Mouse (Mus musculus): ENCODE results near the gene Fam189b. TPM values are rescaled to one million over a fixed set of nuclear protein-coding genes. Genes with fewer than 3 reads are reported as not detected.
"Not testable (repeated sequence)": the region's sequence is repeated elsewhere in the genome, so short reads cannot be mapped to it uniquely, and the experiment has no call there.

Gene Fam189b
- total RNA-seq, 2 experiments from 2014 or later = 13.4 to 16.4 TPM

DNA sequence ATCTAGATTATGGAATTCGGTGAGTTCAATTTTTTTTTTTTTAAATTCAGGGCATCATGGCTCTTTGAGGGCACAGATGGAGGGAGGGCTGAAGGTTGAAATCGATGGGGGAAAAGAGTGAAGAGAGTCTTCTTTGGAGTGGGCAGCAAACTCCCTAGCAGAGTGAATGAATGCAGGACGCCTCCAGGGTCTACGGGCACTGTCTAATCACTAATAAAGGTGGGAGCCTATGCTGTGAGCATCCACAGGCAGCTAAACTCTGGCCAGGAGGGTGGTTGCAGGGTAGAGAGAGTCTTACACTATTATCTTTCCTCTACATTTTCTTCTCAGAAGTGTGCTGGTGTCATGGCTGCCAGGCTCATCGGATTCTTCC, 20.2 kb downstream of the Fam189b start:
- no peak for DNase-seq

DNA sequence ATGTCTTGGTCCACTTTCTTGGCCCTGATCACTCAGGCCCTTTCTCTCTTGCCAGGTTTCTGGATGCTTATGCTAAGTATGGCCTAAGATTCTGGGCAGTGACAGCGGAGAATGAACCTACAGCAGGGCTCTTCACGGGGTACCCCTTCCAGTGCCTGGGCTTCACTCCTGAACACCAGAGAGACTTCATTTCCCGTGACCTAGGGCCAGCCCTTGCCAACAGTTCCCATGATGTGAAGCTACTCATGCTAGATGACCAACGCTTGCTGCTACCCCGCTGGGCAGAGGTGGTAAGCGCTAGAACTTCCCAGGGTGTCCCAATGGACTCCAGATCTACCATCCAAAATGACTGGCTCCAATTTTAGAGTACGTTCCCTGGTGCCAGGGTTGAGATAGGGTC, 23.1 kb downstream of the Fam189b start:
- DNase-seq = no peak

DNA sequence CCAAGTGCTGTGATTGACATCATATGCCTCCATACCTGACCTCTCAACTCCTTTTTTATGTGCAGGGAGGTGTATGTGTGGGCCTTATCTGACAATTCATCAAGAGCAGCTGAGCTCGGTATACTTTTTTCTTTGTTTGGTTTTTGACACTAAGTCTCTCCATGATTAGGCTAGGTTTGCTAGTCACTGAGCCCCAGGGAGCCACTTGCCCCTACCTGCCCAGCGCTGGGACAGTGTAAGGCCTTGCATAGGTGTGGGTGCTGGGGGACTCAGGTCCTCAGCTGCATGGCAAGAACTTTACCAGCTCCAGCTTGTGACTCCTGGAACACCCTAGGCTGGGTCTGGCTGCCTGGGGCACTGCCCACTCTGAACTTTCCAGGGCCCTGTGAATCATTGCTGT, 23.8 kb downstream of the Fam189b start:
- no peak for DNase-seq

DNA sequence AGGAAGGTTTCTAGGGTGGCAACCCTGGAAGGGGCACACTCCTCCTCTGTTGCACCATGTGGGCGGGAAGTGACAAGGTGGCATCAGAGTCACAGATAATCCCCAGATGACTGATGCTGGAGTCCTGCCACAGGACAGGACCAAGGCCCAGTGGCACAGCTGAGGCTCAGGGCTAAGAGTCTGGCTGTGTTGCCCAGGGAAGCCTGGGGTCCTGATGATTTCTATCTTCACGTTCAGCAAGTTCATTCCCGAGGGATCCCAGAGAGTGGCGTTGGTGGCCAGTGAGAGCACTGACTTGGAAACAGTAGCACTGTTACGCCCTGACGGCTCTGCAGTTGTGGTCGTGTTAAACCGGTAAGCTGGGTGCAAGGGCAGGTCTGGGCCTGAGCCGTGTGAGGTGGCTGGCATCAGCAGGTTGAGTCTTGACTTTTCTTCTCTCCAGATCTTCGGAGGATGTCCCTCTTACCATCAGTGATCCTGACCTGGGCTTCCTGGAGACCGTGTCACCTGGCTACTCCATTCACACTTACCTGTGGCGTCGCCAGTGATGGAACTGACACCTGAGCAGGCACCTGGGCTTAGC, 25.2 kb downstream of the Fam189b start:
- DNase-seq = no peak

DNA sequence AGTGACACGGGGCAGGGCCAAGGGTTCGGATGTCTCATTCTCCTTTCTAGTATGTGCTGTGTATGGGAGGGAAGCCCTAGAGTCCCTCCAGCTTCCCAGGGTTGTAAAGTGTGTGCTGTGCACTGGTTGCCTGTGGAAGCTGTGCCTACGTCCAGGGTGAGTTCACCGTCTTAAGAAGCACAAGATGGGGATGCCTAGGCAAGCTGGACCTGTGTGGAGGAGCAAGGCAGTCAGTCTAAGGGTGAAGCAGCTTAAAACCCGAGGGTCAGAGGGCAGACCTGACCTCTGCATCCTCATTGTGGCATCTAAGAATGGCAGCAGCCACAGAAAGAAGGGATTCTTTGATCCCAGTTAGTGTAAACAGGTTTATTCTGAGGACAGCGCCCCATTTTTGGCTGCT, 25.8 kb downstream of the Fam189b start:
- no peak for DNase-seq

DNA sequence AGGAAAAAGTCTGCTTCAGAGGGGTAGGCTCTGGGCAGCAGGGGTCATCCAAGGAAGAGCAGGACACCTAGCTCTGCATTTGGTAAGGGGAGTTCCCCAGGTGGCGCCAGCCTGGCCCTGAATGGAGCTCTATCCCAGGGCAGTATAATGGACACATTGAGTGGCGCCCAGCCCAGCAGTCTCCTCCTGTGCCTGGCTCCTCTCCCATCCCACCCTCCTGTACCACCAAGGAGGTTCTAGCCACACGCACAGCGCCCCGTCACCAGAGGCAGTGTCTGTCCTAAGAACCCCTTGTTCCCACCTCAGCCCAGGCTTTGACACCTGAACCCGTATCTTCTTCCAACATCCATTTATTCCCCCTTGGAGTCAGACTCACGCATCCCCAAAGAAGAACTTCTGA, 26.8 kb downstream of the Fam189b start:
- no peak for DNase-seq

DNA sequence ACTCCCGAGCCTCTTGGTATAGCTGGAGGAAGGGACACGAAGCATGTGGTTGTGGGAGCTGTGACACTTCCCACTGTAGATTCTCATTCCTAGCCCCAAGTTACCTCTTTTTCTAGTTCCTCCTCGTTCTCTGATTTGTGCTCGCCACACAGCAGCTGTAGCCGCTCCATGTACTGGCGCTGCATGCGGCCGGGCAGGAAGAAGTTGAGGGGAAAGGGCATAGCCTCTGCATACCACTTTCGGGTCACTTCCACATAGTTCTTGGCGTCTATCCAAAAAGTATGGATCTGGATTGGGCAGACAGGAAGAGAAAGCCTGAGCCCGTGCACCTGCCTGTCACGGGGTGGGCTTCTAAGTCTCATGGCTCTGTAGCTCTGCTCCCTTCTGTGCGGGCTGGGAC, 27.2 kb downstream of the Fam189b start:
- DNase-seq = no peak

DNA sequence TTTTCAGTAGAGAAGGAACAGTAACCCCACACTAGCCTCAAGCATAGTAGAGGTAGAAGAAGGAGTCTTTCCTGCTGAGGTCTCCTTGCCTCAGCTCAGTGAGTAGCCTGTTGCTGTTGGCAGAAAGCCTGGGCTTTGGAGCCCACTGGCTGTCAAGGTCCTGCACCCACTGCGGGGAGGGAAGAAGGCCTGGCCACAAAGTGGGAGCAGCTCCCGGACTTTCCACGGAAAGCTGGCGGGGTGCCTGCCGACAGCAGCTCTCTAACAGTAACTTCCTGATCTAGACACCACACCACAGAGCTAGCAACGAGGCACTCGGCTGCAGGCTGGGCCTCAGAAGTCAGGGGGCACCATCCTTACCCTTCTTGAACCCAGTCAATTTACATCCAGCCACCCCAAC, 27.8 kb downstream of the Fam189b start:
- no peak for DNase-seq

DNA sequence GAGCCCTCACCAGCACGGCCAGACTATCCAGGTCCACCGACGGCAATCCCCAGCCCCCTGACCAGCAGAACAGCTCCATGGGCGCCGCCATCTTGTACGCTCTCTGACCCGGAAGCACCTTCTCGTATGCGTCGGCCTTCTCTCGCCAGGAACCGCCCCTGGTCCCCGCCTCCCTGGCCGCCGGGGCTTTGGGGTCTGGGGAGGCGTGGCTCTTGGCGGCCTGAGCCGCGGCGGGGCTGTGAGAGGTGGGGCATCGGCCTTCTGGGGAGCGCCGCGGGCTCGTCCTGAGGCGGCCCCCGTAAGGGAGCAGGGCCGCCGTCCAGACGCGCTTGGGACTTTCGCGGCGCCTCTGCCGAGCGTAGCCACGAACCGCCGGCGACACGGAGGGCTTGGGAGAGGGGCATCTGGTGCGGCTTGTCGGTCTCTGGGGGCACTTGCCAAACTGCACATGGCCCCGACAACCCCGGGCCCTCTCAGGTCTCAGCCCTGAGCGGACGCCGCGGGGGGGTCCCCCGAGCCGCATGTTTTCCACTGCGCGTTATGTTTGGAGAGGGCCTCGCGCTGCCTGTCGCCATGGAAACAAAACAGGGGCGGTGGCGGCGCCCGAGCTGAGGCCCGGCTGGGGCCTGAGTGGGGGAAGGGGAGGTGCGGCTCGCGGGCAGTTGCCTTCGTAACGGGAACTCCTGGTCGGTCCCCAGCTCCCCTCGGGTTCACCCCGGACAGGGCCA, 31.0 kb downstream of the Fam189b start:
- DNase-seq = peak; percentile 93

DNA sequence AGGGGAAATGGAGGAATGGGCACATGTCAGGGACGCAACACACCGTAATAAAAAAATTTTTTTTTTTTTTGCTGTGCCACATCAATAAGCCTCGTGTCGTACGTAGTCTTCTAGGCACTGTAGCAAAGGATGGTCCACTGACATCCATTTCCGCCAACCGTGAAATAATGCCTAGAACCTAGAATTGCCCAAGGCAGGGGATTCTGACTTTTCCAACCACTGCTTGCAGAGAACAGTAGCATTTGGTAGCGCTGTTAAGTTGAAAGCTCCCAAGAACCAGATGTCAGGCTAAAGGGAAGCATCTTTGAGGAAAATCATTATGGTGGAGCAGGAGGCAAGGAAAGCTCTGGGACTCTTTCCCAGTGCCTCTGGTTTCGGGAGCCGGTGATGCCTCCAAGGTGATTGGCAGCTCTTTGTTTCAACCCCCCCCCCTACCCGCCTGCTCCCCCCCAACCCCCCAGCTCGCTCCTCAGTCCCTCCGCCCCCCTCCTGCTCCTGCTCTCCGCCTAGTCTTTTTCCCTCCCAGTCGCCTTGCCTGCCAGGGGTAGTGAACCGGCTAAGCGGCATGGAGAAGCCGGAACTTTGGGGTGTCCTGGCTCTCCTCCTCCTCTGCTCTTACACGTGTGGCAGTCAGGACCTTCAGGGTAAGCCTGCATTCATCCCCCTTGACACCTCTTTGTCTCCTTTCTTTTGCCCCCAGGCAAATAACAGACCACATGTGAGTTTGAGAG, 31.9 kb downstream of the Fam189b start, which contains the start of gene Thbs3:
TSS of gene Thbs3 (plus strand) at position 500 of the 731 bp plus-strand sequence.
- no peak for DNase-seq

DNA sequence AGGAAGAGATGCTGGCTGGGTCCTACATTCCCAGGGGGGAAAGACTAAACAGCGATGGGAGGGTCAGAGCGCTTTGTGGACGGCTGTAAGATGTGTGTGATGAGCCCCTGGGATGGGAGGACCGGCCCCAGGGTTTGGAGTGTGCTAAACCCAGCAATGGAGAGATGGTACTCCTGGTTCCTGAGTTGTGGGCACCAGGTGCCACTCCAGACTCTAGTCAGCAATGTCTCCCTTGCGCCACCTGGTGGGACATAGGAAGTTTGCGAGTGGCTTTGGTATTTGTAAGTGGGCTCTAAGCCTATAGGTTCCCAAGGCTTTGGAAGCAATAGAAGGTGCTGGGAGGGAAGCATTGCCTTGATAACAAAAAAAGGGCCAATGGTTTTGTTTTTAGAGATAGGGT, 32.9 kb downstream of the Fam189b start:
- DNase-seq = peak; percentile 69

DNA sequence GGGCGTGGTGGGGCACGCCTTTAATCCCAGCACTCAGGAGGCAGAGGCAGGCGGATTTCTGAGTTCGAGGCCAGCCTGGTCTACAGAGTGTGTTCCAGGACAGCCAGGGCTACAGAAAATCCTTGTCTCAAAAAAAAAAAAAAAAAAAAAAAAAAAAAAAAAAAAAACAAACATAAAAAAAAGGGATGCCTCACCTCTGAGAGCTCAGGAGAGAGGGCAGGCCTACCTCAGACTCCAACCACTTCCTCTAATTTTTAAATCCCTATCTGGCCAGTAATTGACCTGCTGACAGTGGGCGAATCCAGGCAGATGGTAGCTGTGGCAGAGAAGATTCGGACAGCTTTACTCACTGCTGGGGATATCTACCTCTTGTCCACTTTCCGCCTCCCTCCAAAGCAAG, 33.5 kb downstream of the Fam189b start:
- not testable (repeated sequence) for DNase-seq

DNA sequence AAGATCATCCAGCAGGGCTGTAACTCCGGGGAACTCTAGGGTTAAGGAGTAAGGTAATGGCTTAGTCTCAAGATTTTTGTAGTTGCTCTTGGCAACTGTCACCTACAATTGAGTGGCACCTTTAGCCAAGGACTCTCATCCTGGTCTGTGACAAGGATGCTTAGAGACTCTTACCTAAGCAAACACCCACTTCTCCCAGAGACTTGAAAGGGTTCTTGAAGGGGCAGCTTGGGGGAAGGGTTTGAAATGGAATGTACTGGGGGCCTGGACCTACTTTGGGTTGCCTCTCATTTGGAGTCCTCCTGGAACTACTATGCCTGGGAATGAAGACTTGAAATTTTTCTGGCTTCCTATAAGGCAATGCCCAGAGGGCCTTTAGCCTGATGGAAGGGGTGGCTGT, 35.3 kb downstream of the Fam189b start:
- no peak for DNase-seq

DNA sequence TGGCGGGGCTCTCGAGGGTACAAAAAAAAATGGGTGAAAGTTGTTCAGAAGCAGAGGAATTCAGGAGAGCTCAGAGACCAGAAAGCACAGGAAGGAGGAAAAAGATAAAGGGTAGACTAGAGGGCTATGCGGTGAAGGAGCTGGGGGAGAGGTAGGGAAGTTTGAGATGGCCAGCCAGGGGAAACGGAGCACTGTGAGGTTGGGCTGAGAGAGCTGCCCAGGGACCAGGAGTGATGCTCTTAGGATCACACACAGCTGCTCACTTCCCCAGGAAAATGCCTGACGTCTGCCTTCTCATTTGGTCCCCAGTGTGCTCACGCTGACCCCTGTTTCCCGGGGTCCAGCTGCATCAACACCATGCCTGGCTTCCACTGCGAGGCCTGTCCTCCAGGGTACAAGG, 36.6 kb downstream of the Fam189b start:
- DNase-seq = no peak

DNA sequence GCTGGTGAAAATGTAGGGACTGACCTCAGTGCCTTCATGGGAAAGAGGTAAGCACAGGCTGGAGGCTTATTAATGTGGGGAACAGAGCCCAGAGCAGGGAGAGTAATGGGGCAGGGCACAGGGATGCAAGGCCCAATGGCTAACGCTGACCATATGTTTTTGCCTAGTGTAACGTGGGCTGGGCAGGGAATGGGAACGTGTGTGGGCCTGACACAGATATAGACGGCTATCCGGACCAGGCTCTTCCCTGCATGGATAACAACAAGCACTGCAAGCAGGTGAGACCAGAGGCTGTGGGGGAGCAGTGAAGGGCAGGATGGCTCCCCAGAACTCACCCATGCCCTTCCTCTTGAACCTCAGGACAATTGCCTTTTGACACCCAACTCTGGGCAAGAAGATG, 38.2 kb downstream of the Fam189b start:
- DNase-seq = no peak

DNA sequence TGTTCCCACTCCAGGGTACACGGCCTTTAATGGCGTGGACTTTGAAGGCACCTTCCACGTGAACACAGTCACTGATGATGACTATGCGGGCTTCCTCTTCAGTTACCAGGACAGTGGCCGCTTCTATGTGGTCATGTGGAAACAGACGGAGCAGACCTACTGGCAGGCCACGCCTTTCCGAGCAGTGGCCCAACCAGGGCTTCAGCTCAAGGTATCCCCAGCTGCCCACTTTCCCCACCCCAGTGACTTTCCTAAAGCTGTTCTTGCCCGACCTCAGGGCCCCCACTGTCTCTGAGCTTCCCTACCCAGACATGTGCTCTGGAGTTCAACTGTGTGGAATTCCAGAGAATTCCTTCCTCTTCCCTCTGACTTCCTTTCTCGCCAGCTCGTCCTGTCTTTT, 41.9 kb downstream of the Fam189b start:
- no peak for DNase-seq

DNA sequence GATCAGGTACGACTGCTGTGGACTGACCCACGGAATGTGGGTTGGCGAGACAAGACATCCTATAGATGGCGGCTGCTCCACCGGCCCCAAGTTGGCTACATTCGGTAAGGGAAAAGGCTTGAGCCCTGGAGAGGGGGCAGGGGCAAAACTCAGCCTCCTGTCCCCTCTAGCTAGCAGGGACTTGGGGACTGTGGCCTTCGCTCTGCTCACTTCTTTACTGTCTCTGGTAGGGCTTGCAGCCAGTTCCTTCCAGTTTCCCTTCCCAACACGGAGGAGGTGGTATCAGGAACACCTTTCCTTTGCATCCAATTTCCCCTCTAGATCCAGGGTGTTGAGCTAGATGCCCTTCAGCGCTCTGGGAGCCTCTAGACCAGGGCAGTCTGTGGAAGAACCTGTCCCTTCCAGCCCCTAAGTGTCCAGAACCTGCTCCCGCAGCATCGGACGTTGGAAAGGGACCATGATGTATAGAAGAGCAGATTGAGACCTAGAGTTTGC, 42.4 kb downstream of the Fam189b start:
- no peak for DNase-seq

DNA sequence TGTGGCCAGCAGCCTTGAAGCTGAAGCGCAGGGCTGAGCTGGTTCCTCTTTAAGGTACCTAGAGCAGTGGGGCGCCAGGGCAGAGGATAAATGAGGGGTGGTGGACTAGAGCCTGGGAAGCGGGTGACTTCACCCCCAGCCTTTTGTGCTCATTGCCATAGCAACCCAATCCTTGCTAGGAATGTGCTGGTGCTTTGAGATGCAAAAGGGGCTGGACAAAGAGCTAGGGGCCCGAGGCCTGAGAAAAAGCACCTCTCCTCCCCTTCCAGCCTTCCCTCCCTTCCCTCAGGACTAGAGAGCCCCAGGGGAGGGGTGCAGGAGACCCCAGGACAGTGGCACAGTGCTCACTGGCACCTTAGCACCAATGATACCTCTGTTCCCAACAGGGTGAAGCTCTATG, 43.0 kb downstream of the Fam189b start:
- no peak for DNase-seq

DNA sequence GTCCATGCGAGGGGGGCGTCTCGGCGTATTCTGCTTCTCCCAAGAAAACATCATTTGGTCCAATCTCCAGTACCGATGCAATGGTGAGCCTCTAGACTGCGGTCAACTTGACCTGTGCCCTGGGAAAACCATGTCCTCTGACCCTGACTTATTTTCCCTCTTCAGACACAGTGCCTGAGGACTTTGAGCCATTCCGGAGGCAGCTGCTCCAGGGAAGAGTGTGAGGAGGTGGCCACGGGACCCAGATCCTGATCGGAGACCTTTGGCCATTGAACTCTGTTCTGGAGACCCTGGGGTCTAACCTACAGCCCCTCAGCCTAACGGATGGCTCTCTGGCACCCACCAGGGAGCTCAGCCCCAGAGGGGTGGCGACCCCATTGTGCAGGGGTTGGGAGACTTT, 43.4 kb downstream of the Fam189b start:
- no peak for DNase-seq

DNA sequence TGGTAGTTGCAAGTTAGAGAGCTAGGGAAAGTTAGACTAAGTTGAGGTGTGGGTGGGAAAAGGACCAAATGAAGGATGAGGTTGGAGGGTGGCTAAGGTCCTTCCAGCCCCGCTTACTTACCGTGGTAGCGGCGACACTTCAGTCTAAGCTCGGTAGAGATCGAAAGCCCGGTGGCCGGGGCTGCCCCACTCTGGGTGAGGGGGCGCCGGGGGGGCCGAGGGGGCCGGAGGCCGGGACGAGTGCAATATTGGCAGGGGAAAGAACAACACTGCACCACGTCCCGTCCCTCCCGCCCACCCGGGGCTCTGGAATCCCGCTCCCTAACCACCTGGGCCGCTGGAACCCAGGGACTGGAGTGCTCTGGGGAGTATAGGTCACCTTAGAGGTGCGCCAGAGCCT, 44.0 kb downstream of the Fam189b start, which contains the start of gene Mtx1:
TSS of gene Mtx1 (minus strand) at position 189 of the 400 bp plus-strand sequence.
- no peak for DNase-seq

DNA sequence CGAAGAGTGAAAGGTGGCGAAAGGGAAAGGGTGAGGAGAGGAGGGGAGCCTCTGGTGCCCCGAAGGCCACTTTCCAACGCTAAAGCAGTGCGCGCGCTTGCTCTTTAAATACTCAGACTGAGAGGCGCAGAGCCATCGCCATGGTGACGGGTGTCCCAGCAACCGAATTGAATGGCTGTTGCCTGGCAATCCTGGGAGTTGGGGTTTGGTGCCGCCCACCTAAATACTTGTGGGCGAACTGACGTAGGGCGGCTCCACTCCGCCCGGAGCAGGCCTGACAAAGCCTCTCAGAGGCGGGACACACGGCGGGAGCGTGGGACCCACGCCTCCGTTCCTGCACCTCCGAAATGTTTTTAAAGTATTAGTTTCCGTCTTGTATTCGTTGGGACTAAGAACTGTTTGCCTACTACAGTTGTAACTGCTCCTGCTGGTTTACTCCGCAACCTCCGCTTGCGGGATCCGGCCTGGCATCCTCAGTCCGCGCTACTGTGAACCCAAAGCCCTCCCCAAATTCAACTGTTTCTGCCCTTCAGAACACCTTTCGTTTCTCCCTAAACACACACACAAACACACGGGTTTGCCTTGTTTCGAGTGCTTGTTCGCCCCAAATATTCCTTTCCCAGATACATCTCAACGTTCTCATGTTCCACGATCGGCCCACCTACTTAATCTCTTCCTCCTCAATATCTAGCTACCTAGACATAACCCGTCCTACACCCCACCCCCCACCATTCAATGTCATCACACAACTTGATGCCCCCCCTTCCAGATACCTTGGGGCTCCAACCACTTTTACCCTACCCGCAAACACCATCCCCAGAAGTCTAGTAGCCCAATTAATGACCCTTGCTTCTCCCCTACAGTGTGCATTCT, 44.6 kb downstream of the Fam189b start:
- DNase-seq = peak; percentile 55

DNA sequence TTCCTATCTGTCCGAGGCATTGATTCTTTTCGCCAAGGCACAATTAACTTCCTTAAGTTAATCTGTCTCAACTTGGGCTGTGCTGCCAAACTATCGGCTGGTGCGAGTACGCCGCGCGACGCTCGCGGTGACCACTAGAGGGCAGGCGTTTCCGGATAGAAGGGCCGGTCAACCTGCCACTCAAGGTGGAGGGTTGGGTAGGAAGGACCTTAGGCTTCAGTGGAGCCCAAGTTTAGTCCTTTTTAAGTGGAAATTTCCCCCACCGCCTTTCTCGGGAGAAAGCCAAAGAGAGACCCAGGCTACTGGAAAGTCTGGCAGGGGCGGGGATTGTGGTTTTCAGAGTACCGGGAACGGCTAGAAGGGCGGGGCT, 45.2 kb downstream of the Fam189b start:
- DNase-seq = peak; percentile 72
